Mouse (Mus musculus) naive thymus-derived CD4-positive, alpha-beta T cell, adult 2 months (primary cell): ENCODE data around the gene Tradd.

ENCODE experiments used
- DNase-seq: peaks from one replicate; pipeline ENCODE4 v3.0.0-alpha.2; 2011; ENCODE audit warnings: low read depth

Gene Tradd

GRCm38 (mm10) chr8:105270101-105270915 lies 5.9 kb upstream of the Tradd start:
- peak; percentile 49 for DNase-seq

DNA sequence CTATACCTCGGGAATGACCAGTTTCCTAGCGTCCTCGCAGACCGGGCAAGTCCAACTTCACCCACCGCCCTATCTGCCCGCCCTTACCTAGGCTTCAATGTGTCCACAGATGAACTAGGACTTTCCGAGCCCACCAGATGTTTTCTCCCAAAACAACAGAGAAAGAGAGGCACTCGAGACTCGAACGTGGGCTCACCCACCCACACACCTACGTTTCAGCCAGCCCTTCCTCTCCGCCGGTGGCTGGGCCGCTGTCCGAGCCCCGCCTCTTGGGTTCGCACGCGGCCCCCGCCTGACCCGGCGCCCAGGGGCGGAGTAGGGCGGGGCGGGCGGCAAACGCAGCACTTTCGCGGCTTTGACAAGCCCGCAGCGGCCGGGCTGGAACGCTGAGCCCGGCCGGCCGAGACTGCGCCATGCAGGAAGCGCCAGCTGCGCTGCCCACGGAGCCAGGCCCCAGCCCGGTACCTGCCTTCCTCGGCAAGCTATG lies 5.1 kb upstream of the Tradd start, which contains the start of gene Hsf4:
TSS of gene Hsf4 (plus strand) at position 341 of the 487 bp plus-strand sequence.
- no peak for DNase-seq

- DNase-seq: no peak
These were observed 4.7 kb upstream of the Tradd start for GRCm38 (mm10) chr8:105269075-105269458.

GRCm38 (mm10) chr8:105268342-105269074 lies 4.1 kb upstream of the Tradd start:
- DNase-seq: no peak

- DNase-seq: peak; percentile 43
These were observed 2.4 kb upstream of the Tradd start for GRCm38 (mm10) chr8:105266775-105267174.

- DNase-seq: peak; percentile 78
These were observed 719 bp upstream of the Tradd start for GRCm38 (mm10) chr8:105265128-105265527.

DNA sequence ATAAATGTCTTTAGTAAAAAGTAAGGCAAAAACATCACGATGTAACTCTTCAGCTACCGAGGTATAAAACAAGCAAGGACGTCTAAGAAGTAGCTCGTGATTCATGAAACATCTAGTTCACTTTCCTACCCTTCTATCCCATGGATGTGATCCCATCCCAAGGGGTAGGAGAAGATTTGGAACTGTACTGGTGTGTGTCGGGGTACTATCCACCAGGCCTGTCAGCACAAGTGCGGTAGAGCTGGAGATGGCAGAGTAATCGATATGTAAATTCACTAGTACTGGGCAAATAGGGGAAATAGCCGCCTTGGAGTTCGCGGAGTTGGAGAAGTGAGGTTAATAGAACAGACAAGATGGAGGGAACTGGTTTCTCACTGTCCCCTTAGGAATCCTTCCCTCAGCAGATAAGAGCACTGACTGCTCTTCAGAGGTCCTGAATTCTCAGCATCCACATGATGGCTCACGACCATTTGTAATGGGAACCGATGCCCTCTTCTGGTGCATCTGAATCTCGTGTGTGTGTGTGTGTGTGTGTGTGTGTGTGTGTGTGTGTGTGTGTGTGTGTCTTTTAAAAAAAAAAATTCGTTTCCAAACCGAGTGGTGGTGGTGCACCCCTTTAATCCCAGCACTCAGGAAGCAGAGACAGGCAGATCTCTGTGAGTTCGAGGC lies 1.0 kb downstream of the Tradd start:
- DNase-seq: no peak

- DNase-seq: no peak
These were observed 3.0 kb downstream of the Tradd start for GRCm38 (mm10) chr8:105261326-105261980.

DNA sequence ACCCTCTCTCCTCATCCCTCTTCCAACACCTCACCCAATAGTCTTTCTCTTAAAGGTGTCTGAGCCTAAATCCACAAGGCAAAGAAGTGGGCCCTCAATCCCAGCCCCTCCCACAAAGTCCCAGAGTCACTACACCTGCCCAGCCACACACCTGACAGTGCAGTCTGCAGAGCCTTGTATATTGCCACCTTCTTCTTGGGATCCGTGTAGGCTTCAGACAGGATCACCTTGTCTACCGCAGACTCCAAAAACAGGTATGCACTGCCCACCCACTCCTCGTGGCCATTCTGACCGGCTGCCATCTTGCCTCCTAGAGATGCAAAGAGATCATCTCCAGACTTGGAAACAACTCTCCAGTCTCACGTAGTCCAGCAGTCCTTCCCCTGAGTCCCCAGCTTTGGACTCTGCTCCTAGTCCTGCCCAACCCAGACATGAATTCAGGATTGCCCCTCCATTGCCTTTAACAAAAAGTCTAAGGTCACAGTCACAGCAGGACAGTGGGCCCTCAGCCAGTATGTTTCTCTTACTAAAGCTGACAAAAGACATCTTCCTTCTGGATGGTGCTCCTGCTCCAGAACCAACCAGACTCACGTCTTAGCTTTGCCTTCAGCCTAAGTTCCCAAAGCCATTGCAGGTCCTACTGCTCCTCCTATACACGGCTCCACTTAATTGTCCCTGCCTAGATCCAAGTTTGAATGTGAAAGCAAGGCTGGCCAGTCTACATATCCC lies 3.9 kb downstream of the Tradd start:
- DNase-seq: no peak

GRCm38 (mm10) chr8:105259721-105260320 lies 4.6 kb downstream of the Tradd start:
- peak; percentile 82 for DNase-seq

DNA sequence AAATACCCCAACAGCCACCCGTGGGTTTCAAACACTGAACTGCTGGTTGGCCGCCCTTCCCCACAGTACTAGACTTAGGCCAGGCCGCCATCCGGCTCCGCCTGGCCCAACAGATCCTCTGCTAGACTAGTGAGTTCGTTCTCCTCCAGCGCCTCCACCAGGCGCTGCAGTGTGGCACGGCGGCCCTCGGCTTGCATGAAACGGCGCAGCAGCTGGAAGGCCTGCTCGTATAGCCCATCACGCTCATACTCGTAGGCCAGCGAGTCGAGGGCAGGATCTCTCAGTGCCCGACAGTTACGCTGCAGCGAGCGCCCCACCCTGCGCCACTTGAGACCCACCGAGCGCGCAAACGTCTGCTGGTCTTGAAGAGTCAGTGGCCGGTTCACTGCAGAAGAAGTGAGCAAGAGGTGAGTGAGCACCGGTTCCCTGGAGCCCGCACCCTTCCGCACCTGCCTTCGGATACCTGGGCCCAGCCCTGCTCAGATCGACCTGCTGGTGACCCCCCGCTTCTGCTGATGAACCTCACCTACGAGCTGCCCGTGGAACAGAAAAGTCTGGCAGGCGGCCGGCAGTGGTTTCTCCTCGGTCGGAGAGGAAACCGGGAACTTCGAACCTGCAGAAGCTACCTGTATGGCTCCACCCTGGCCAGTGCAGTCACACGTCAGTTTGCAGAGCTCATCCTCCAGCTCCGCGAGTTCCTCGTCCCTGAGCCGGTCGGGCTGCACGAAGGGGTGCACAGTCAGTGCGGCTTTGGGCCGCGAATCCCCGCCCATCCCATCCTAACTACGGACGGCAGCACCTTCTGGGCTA lies 5.3 kb downstream of the Tradd start:
- no peak for DNase-seq

- no peak for DNase-seq
These were observed 6.9 kb downstream of the Tradd start for GRCm38 (mm10) chr8:105257318-105258114.

- peak; percentile 57 for DNase-seq
These were observed 9.5 kb downstream of the Tradd start, which contains the start of gene B3gnt9 for GRCm38 (mm10) chr8:105254966-105255350. Gene B3gnt9 (minus strand): TSS chr8:105255153.

- peak; percentile 90 for DNase-seq
These were observed 10.1 kb downstream of the Tradd start for GRCm38 (mm10) chr8:105254152-105254965.

DNA sequence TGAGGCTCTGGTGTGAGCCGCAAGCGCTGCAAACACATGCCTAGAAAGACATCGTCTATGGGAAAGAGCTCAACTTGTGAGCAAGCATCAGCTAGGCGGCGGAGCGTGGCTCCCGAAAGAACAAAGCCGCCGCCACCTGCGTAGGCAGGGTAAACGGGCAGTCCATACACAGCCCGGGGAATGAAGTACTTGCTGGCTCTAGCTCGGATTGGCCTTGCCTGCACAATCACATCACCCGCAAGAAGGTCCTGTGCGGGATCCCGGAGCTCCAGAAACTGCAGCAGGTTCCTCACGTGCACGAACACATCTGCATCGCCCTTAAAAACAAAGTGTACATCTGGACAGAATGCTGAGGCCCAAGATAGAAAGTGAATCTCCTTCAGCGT lies 10.7 kb downstream of the Tradd start:
- DNase-seq: no peak

DNA sequence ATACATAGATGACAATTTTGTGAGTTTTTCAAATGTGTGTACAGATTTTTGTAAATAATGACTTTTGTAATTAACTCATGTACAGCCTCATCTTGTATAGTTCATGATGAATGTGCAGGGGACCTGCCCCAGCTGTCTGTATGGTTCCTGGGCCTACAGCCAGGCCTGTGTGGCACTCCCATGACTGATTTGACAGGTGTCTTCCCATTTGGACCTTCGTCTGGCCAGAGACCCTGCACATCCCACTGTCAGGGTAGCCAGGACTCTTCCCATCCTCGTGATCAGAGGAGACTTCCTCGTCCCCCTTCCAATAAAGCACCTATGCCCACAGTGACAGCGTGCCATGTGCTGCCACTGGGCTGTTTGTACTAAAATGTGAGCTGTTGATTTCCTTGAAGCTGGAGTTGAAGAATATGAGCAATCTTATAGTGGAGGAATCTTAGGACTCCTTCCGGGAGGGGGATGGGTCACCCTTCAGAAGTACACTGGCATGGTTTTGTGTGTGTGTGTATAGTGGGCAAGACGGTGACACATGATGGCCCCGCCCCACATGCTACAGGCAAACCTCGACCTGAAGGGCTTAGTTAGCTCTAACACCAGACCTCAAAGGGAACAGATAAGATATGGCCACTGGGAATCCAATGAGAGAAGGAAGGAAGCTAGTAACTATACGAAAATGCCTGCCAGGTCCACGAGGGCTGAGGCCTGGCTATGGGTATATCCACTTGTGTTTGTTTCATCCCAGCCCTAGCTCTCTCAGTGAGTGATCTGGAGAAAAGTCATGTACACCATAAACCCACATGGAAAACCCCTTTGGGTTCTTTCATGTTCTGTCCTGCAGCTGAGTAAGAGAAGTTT lies 11.5 kb downstream of the Tradd start:
- DNase-seq: no peak

- no peak for DNase-seq
These were observed 12.5 kb downstream of the Tradd start for GRCm38 (mm10) chr8:105251954-105252353.
